Mouse (Mus musculus): Measurements from ENCODE around the gene Olfr957. TPM values are rescaled to one million over a fixed set of nuclear protein-coding genes. Genes with fewer than 3 reads are reported as not detected.

Olfr957 gene
- not detected for polyA plus RNA-seq (2012; fragmentation: generic; extraction: Trizol)
- long read RNA-seq, experiment 1, result 0 reads
- long read RNA-seq, experiment 2, result 0 reads

GRCm38 (mm10) chr9:39515531-39515930 is at the start of gene Olfr957:
TSS of gene Olfr957 (minus strand) at chr9:39515809.
- no peaks in the 10 kb centered on the region for H3K36me3 ChIP-seq (ENCODE audit: control insufficient read depth, insufficient read depth)
- no peaks in the 10 kb centered on the region for H3K79me2 ChIP-seq (ENCODE audit: control insufficient read depth, insufficient read depth)
- TF ChIP-seq MAX (IDR thresholded peaks at IDR 0.05), result no peak
- TF ChIP-seq CTCF (IDR thresholded peaks at IDR 0.05; ENCODE audit: control insufficient read depth, insufficient read depth, insufficient read length), result no peak
- no peak for TF ChIP-seq MYOD1 (IDR thresholded peaks at IDR 0.05; ENCODE audit: control insufficient read depth, insufficient read length, low read depth)
- no peak for TF ChIP-seq MYOG (IDR thresholded peaks at IDR 0.05; ENCODE audit: control insufficient read depth, extremely low read depth, insufficient read length)
- TF ChIP-seq USF1 (IDR thresholded peaks at IDR 0.05; ENCODE audit: low read depth), result no peak
- no peak for TF ChIP-seq CEBPB (IDR thresholded peaks at IDR 0.05; ENCODE audit: low read depth)
- no peak for TF ChIP-seq FOSL1 (IDR thresholded peaks at IDR 0.05; ENCODE audit: insufficient read depth, low read length, poor library complexity, severe bottlenecking)
- H3K27me3 ChIP-seq (ENCODE audit: control insufficient read depth, insufficient read depth, insufficient read length), result no peaks in the 10 kb centered on the region
- no peak within 1 kb of the TSS for H3ac ChIP-seq (ENCODE audit: control insufficient read depth, insufficient read length, low read depth)
- H3K79me3 ChIP-seq (ENCODE audit: low read depth), result no peaks in the 10 kb centered on the region
- no peak within 1 kb of the TSS for H3K4me3 ChIP-seq (ENCODE audit: insufficient read depth, poor library complexity, severe bottlenecking)

- Histone ChIP-seq H3K4me3 (ENCODE audit: insufficient read depth, poor library complexity, severe bottlenecking) (no peak overlapping the region), H3ac (ENCODE audit: control insufficient read depth, insufficient read length, low read depth) (no peak overlapping the region), H3K79me3 (ENCODE audit: low read depth) (no peaks in the 10 kb centered on the region), H3K27me3 (ENCODE audit: control insufficient read depth, insufficient read depth, insufficient read length) (no peaks in the 10 kb centered on the region), H3K79me2 (ENCODE audit: control insufficient read depth, insufficient read depth) (no peaks in the 10 kb centered on the region), H3K36me3 (ENCODE audit: control insufficient read depth, insufficient read depth) (no peaks in the 10 kb centered on the region)
- TF ChIP-seq USF1 (IDR thresholded peaks at IDR 0.05; ENCODE audit: low read depth), result no peak
- TF ChIP-seq FOSL1 (IDR thresholded peaks at IDR 0.05; ENCODE audit: insufficient read depth, low read length, poor library complexity, severe bottlenecking), result no peak
- TF ChIP-seq MYOD1 (IDR thresholded peaks at IDR 0.05; ENCODE audit: control insufficient read depth, insufficient read length, low read depth), result no peak
- TF ChIP-seq MYOG (IDR thresholded peaks at IDR 0.05; ENCODE audit: control insufficient read depth, extremely low read depth, insufficient read length), result no peak
- TF ChIP-seq CTCF (IDR thresholded peaks at IDR 0.05; ENCODE audit: control insufficient read depth, insufficient read depth, insufficient read length), result no peak
- no peak for TF ChIP-seq CEBPB (IDR thresholded peaks at IDR 0.05; ENCODE audit: low read depth)
- no peak for TF ChIP-seq MAX (IDR thresholded peaks at IDR 0.05)
Measured at GRCm38 (mm10) chr9:39558349-39558647, 42.7 kb upstream of the Olfr957 start.

- no peaks in the 10 kb centered on the region for H3K36me3 ChIP-seq (ENCODE audit: control insufficient read depth, insufficient read depth)
- no peaks in the 10 kb centered on the region for H3K79me3 ChIP-seq (ENCODE audit: low read depth)
- no peaks in the 10 kb centered on the region for H3K79me2 ChIP-seq (ENCODE audit: control insufficient read depth, insufficient read depth)
- H3K4me3 ChIP-seq (ENCODE audit: insufficient read depth, poor library complexity, severe bottlenecking), result no peak overlapping the region
- no peak overlapping the region for H3ac ChIP-seq (ENCODE audit: control insufficient read depth, insufficient read length, low read depth)
- no peak for TF ChIP-seq CEBPB (IDR thresholded peaks at IDR 0.05; ENCODE audit: low read depth)
- TF ChIP-seq MAX (IDR thresholded peaks at IDR 0.05), result no peak
- TF ChIP-seq USF1 (IDR thresholded peaks at IDR 0.05; ENCODE audit: low read depth), result no peak
- TF ChIP-seq MYOD1 (IDR thresholded peaks at IDR 0.05; ENCODE audit: control insufficient read depth, insufficient read length, low read depth), result no peak
- no peaks in the 10 kb centered on the region for H3K27me3 ChIP-seq (ENCODE audit: control insufficient read depth, insufficient read depth, insufficient read length)
Measured at GRCm38 (mm10) chr9:39557529-39558348, 42.1 kb upstream of the Olfr957 start.

- Histone ChIP-seq H3K4me3 (ENCODE audit: insufficient read depth, poor library complexity, severe bottlenecking) (no peak within 1 kb of the TSS), H3K27me3 (ENCODE audit: control insufficient read depth, insufficient read depth, insufficient read length) (no peaks in the 10 kb centered on the region), H3ac (ENCODE audit: control insufficient read depth, insufficient read length, low read depth) (no peak within 1 kb of the TSS), H3K36me3 (ENCODE audit: control insufficient read depth, insufficient read depth) (no peaks in the 10 kb centered on the region), H3K79me2 (ENCODE audit: control insufficient read depth, insufficient read depth) (no peaks in the 10 kb centered on the region), H3K79me3 (ENCODE audit: low read depth) (no peaks in the 10 kb centered on the region)
- TF ChIP-seq CTCF (IDR thresholded peaks at IDR 0.05; ENCODE audit: control insufficient read depth, insufficient read depth, insufficient read length), result no peak
- TF ChIP-seq USF1 (IDR thresholded peaks at IDR 0.05; ENCODE audit: low read depth), result no peak
- TF ChIP-seq MYOG (IDR thresholded peaks at IDR 0.05; ENCODE audit: control insufficient read depth, extremely low read depth, insufficient read length), result no peak
- TF ChIP-seq CEBPB (IDR thresholded peaks at IDR 0.05; ENCODE audit: low read depth), result no peak
- no peak for TF ChIP-seq FOSL1 (IDR thresholded peaks at IDR 0.05; ENCODE audit: insufficient read depth, low read length, poor library complexity, severe bottlenecking)
- TF ChIP-seq MYOD1 (IDR thresholded peaks at IDR 0.05; ENCODE audit: control insufficient read depth, insufficient read length, low read depth), result no peak
- TF ChIP-seq MAX (IDR thresholded peaks at IDR 0.05), result no peak
Measured at GRCm38 (mm10) chr9:39553946-39554345, 38.3 kb upstream of the Olfr957 start, which contains the start of gene Olfr958. TSS of gene Olfr958 (minus strand) at chr9:39554054.

GRCm38 (mm10) chr9:39550806-39551205 is 35.2 kb upstream of the Olfr957 start:
- Histone ChIP-seq H3ac (ENCODE audit: control insufficient read depth, insufficient read length, low read depth) (no peak overlapping the region), H3K4me3 (ENCODE audit: insufficient read depth, poor library complexity, severe bottlenecking) (no peak overlapping the region), H3K27me3 (ENCODE audit: control insufficient read depth, insufficient read depth, insufficient read length) (no peaks in the 10 kb centered on the region), H3K36me3 (ENCODE audit: control insufficient read depth, insufficient read depth) (no peaks in the 10 kb centered on the region), H3K79me3 (ENCODE audit: low read depth) (no peaks in the 10 kb centered on the region), H3K79me2 (ENCODE audit: control insufficient read depth, insufficient read depth) (no peaks in the 10 kb centered on the region)
- TF ChIP-seq FOSL1 (IDR thresholded peaks at IDR 0.05; ENCODE audit: insufficient read depth, low read length, poor library complexity, severe bottlenecking), result no peak
- no peak for TF ChIP-seq MYOD1 (IDR thresholded peaks at IDR 0.05; ENCODE audit: control insufficient read depth, insufficient read length, low read depth)
- no peak for TF ChIP-seq CTCF (IDR thresholded peaks at IDR 0.05; ENCODE audit: control insufficient read depth, insufficient read depth, insufficient read length)
- no peak for TF ChIP-seq MYOG (IDR thresholded peaks at IDR 0.05; ENCODE audit: control insufficient read depth, extremely low read depth, insufficient read length)
- no peak for TF ChIP-seq MAX (IDR thresholded peaks at IDR 0.05)
- no peak for TF ChIP-seq USF1 (IDR thresholded peaks at IDR 0.05; ENCODE audit: low read depth)
- no peak for TF ChIP-seq CEBPB (IDR thresholded peaks at IDR 0.05; ENCODE audit: low read depth)

All from C2C12 (cell line).